Mouse (Mus musculus): Measurements from ENCODE around the gene Proser1.

Gene Proser1

GRCm38 (mm10) chr3:53466481-53466880, 3.0 kb downstream of the Proser1 start:
- no peak for DNase-seq (ENCODE audit: low spot score in 2 of 2)

DNA sequence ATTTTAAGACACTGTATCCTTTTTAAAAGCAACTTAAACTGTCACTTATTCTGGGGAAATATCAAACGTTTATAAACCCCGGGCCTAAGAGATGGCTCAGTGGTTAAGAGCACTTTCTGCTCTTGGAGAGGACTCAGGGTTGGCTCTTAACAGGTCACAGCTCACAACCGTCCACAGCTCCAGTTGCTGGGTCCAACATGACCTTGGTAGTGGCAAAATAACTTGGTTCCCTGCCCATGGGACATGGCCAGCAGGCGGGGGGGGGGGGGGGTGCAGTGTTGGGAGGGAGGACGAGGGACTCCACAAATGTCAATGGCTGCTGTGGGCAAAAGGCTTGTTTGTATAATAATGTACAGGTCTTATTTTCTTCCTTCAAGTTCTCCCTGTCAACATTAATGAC, 3.9 kb downstream of the Proser1 start:
- no peak for DNase-seq (ENCODE audit: low spot score in 2 of 2)

DNA sequence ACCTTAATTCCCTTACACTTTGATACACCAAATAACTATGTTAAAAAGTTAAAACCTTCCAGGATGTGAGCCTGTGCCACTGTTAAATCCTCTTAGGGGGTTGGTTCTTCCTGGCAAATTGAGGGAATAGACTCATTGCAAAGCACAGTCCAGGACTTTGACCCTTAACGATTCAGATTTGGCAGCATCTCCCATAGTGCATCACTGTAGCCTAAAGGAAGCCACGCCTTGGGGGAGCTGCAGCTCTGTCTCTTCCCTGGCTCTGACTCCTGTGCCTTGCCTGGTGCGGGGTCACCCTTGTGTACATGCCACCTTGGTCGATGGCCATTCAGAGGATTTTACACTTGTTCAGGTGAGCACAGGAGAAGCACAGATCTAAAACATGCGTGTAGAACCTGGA, 6.2 kb downstream of the Proser1 start:
- no peak for DNase-seq (ENCODE audit: low spot score in 2 of 2)

GRCm38 (mm10) chr3:53472061-53472460, 8.6 kb downstream of the Proser1 start:
- DNase-seq (ENCODE audit: low spot score in 2 of 2) = no peak

DNA sequence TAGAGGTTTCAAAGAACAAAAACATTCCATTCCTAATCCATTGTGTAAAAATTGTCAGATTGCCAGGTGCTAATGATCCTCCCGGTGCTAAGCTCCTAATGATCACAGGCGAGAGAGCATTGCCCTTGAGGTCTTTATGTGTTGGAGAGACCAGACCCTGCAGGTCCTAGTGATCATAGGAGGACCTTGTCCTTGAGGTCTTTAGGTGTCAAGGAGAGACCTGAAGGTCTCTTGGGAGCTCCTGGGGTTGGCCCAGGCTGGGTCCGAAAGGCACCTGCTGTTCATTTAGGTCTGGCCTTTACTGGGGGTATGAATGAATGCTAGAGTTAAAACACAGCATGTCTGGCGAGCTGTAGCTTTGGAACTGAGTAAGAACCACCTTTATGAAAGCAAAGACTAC, 10.7 kb downstream of the Proser1 start:
- DNase-seq (ENCODE audit: low spot score in 2 of 2) = no peak

GRCm38 (mm10) chr3:53475889-53476288, 12.4 kb downstream of the Proser1 start:
- no peak for DNase-seq (ENCODE audit: low spot score in 2 of 2)

DNA sequence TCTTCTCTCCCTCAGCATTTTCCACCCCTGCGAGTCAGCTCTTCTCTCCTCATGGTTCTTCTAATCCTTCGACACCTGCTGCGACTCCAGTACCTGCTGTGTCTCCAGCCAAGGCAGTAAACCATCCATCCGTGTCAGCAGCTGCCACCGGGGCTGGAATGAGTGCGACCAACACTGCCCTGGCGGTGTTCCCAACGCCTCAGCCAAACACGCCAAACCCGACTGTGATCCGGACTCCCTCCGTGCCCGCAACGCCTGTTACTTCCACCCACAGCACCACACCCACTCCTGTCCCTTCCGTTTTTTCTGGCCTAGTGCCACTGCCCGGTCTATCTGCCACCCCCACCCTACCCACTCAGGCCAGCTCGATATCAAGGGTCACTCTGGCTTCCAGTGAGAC, 14.0 kb downstream of the Proser1 start:
- no peak for DNase-seq (ENCODE audit: low spot score in 2 of 2)

- no peak for DNase-seq (ENCODE audit: low spot score in 2 of 2)
These were observed 15.1 kb downstream of the Proser1 start for GRCm38 (mm10) chr3:53478419-53479046.

- no peak for DNase-seq (ENCODE audit: low spot score in 2 of 2)
These were observed 20.1 kb downstream of the Proser1 start for GRCm38 (mm10) chr3:53483414-53484059.

GRCm38 (mm10) chr3:53486561-53486960, 23.1 kb downstream of the Proser1 start:
- DNase-seq (ENCODE audit: low spot score in 2 of 2) = no peak

DNA sequence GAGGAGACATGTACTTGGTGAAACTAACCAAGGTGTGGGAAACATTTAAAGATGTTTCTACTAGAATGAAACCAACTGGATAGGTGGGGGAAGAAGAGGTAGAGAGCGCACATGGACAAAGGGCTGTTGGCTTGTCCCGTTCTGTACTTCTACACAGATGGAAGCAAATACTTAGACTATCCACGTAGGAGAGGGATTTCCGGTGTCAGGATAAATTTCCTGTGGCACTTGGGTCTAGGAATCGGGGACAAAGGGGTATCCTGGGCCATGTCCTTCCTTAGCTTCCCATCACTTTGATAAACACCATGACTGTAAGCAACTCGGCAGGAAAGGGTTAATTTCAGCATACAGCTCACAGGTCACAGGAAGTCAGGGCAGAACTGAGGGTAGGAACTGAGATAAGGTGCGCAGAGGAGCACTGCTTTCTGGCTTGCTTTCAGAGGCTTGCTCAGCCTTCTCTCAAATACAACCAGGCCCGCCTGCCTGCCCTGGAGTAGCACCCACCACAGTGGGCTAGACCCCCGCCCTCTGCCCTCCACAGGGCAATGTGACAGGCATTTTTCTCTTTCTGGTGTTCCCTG, 23.6 kb downstream of the Proser1 start:
- no peak for DNase-seq (ENCODE audit: low spot score in 2 of 2)

DNA sequence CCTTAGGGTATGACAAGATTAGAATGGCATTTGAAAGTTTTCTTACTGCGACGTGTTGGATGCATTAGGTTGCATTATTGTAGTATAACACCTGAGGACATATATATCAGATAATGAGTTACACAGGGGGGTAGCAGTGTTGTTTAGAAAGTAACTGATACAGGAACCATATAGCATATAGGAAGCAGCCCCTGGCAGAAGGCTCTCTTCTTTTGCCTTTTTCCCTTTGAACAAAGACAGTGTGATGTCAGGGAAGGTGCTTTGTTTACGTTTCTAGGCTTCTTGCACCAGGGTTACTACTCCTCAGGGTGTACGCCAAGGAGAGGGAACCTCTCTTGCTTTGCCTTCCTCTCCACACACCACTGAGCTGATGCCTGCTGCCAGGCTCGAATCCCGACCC, 24.9 kb downstream of the Proser1 start, which contains the start of gene Stoml3:
Gene Stoml3 (plus strand): TSS at position 301 of the 400 bp plus-strand sequence.
- DNase-seq (ENCODE audit: low spot score in 2 of 2) = no peak

DNA sequence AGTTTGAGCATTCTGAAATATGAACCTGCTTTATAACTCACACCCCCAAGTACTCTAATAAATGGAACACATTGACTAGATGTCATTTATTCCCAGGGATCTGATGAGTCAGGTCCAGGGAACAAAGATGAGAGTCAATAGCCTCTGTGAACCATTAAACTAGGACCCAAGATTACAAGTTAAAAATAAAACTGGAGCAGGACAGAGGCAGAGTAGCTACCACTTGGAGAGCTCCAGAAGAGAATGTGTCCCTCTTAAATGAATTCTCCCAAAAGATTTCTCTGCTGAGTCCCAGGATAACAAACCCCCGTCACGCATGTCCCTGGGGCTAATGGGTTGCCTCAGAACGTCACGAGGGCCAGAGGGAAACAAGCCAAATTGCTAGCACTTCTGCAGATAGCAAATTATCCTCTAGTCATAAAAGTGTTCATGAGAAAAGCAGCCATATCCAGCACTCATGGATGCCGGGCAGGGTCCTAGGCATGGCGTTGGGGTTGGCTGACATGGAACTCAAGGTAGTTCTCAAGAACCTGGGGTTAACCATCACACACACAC, 35.0 kb downstream of the Proser1 start:
- no peak for DNase-seq (ENCODE audit: low spot score in 2 of 2)

DNA sequence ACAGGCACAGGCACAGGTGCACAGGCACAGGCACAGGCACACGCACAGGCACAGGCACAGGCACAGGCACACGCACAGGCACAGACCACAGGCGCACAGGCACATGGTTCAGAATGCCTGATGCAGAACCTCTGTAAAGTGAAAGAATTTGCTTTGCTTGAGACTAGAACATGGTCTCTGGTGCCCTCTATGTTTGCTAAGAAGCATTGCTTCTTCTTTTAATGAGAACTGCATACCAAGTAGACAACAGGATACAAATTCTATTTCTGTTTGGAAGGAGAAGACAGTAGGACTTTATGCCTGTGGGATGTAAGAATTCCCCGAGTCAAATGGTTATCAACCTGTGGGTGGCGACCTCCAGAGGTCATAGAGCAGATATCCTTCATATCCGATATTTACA, 39.0 kb downstream of the Proser1 start:
- no peak for DNase-seq (ENCODE audit: low spot score in 2 of 2)

GRCm38 (mm10) chr3:53513096-53513495, 49.6 kb downstream of the Proser1 start:
- DNase-seq (ENCODE audit: low spot score in 2 of 2) = no peak

GRCm38 (mm10) chr3:53514221-53515065, 51.0 kb downstream of the Proser1 start:
- no peak for DNase-seq (ENCODE audit: low spot score in 2 of 2)

DNA sequence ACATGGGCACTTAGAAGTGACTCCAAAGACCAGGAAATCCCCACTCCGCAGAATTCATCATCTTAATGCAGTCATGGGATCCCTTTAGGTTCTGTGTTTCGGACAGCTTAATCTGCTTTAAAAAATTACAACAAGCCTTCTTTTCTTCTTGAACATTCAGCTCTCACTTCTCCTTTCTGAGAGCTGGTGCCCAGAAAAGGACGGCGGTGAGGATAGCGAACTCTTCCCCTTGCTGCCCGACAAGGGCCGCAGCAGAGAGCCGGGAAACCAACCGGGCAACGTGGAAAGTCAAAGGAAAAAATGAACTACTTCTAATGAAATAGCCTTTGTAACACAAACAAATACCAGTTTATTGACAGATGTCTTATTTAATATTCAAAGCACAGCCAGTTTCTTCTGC, 59.3 kb downstream of the Proser1 start:
- no peak for DNase-seq (ENCODE audit: low spot score in 2 of 2)

DNA sequence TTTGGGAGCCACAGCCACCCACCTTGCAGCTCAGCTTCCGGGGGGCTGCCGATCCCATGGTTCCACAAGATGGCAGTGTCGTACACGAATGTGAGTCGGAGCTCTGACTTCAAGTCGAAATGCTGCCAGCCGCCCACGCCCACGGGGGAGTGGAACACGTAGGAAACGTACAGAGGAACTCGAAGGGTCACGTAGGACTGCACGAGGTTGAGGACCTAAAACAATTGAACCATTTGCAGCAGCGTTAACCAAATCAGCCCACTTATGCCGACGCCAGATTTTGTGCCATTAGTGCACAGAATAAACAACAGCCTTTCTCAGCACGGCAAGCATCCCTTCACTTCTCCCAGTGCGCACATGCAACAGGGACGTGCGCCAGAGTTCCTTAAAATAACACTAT, 62.3 kb downstream of the Proser1 start:
- peak; percentile 28 to 46 for DNase-seq (ENCODE audit: low spot score in 2 of 2)

DNA sequence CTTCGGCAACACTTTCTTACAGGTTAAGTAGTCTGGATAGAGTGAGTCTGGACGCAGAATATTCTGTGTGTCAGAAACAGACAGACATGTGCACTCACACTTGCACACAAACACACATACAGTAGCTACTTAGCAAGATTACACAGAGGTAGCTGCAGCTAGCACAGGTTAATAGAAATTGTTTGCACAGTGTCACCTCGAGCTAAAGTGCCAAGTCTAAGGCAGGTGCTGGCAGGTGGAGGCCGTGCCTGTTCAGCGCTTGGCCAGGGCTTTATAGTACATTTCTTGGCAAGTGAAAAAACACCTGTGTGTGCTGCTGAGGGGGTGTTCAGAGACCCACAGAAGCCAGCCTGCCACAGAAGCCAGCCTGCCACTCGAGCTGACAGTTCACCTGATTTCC, 66.8 kb downstream of the Proser1 start:
- no peak for DNase-seq (ENCODE audit: low spot score in 2 of 2)

Data from urinary bladder, adult 18-20 months (tissue).